Mouse (Mus musculus): ENCODE data around the gene Klhl5. TPM values are rescaled to one million over a fixed set of nuclear protein-coding genes. Genes with fewer than 3 reads are reported as not detected.

Gene Klhl5
- polyA plus RNA-seq, 1 experiment from 2014 or later = 16.5 TPM

DNA sequence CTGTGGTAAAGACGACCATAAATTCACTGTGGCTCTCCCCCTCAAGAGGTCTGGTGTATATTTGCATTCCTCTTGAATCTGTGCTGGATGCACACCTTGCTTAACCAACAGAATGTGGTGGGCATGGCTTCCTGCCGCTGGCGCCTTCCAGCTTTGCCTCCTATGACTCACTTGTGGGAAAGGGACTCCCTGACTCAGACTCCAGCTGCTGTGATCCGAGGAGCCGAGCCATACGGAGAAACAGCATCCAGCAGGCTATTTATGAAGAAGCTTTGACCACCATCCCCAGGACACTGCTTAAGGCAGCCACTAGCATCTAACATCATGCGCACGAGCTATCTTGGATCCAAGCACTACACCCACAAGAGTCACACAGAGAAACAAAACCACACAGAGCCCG is 87.1 kb downstream of the Klhl5 start:
- Histone ChIP-seq H3K27ac (ENCODE audit: low read length) (no peak overlapping the region), H3K27me3 (ENCODE audit: control insufficient read depth, insufficient read depth, low read length) (no peaks in the 10 kb centered on the region), H3K4me1 (ENCODE audit: control insufficient read depth, insufficient read depth, low read length) (no peaks in the 10 kb centered on the region), H3K9ac (replicated peaks; ENCODE audit: low read depth, low read length) (no peak overlapping the region), H3K4me2 (replicated peaks; ENCODE audit: low read depth, low read length) (no peak overlapping the region), H3K36me3 (ENCODE audit: control insufficient read depth, insufficient read depth, low read length) (no peaks in the 10 kb centered on the region), H3K4me3 (ENCODE audit: low read depth, low read length) (no peak overlapping the region), H3K9me3 (ENCODE audit: control insufficient read depth, low read depth, low read length) (0 out of 2 replicates have a peak, but pooled peaks cover 4% of the 10 kb centered on the region)
- WGBS = 86% methylated on average over 9 of the region's 9 CpGs
- ATAC-seq (ENCODE audit: insufficient number of reproducible peaks, insufficient read depth, low FRiP score, low read depth) = no peak

DNA sequence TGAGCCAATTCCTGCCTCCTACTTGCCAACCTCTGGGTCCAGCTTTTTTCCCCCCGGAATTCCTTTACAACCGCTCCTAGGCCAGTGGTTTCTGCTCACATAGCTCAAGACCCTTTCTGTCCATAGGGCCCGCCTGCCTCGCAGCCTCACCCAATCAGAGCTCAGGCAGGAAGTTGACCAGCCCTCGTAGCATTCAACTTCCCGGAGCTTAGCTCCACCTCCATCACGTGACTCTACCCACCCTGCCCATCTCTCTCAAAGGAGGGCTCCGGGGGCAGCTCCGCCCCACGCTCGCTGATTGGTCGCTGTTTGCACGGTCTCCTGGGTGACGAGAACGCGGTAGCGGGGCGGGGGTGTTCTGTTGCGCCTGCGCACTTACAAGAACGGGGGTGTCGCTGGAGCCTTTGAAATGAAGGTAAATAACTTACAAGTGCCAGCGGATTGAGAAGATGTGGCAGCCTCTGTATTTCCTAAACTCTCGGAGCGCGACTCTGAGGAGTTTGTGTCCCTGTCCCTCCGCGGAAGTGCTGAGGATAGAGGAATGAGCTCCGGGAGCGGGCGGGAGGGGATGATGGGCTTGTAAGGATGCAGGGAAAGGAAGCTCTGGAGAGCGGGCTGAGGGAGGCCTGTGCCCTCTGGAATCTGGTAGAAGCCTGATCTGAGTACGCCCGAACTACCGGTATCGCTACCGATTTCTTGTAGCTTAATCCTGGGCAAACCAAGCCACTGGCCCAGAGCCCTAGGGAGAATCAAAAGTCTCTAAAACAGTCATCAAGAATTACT is 92.2 kb downstream of the Klhl5 start, which contains the start of gene Wdr19:
Gene Wdr19 (plus strand): TSS at position 351 of the 783 bp plus-strand sequence.
- Histone ChIP-seq H3K4me3 (ENCODE audit: low read depth, low read length) (peak within 1 kb of the TSS; percentile 58), H3K4me1 (ENCODE audit: control insufficient read depth, insufficient read depth, low read length) (peaks cover 5% of the 10 kb centered on the region; the same call in 1 of the 2 replicates), H3K27me3 (ENCODE audit: control insufficient read depth, insufficient read depth, low read length) (no peaks in the 10 kb centered on the region), H3K27ac (ENCODE audit: low read length) (peak within 1 kb of the TSS; percentile 56; the same call in 1 of the 2 replicates), H3K9ac (replicated peaks; ENCODE audit: low read depth, low read length) (peak within 1 kb of the TSS; percentile 41), H3K36me3 (ENCODE audit: control insufficient read depth, insufficient read depth, low read length) (no peaks in the 10 kb centered on the region; the same call in 1 of the 2 replicates), H3K9me3 (ENCODE audit: control insufficient read depth, low read depth, low read length) (no peaks in the 10 kb centered on the region), H3K4me2 (replicated peaks; ENCODE audit: low read depth, low read length) (peak within 1 kb of the TSS; percentile 73)
- under 1% methylated on average over 37 of the region's 37 CpGs for WGBS
- peak; percentile 99 for ATAC-seq (ENCODE audit: insufficient number of reproducible peaks, insufficient read depth, low FRiP score, low read depth)

DNA sequence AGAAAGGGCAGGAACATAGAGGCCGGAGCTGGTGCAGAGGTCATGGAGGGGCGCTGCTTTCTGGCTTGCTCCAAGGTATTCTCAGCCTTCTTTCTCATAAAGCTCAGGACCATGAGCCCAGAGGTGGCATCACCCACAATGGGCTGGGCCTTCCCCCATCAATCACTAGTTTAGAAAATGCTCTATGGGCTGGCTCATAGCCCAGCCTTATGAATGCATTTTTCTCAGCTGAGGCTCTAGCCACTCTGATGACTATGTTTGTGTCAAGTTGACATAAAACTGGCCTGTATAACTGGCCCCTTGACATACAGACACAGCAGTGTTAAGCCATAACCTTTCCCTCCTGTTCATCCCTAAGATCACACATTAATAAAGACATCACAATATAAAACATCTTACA is 97.4 kb downstream of the Klhl5 start:
- Histone ChIP-seq H3K27me3 (ENCODE audit: control insufficient read depth, insufficient read depth, low read length) (no peaks in the 10 kb centered on the region), H3K9ac (replicated peaks; ENCODE audit: low read depth, low read length) (no peak overlapping the region), H3K27ac (ENCODE audit: low read length) (no peak overlapping the region), H3K4me2 (replicated peaks; ENCODE audit: low read depth, low read length) (no peak overlapping the region), H3K36me3 (ENCODE audit: control insufficient read depth, insufficient read depth, low read length) (no peaks in the 10 kb centered on the region; the same call in 1 of the 2 replicates), H3K9me3 (ENCODE audit: control insufficient read depth, low read depth, low read length) (no peaks in the 10 kb centered on the region), H3K4me3 (ENCODE audit: low read depth, low read length) (no peak overlapping the region), H3K4me1 (ENCODE audit: control insufficient read depth, insufficient read depth, low read length) (peaks cover 5% of the 10 kb centered on the region; the same call in 1 of the 2 replicates)
- ATAC-seq (ENCODE audit: insufficient number of reproducible peaks, insufficient read depth, low FRiP score, low read depth) = no peak
- WGBS = 87% methylated on average over 2 of the region's 2 CpGs

DNA sequence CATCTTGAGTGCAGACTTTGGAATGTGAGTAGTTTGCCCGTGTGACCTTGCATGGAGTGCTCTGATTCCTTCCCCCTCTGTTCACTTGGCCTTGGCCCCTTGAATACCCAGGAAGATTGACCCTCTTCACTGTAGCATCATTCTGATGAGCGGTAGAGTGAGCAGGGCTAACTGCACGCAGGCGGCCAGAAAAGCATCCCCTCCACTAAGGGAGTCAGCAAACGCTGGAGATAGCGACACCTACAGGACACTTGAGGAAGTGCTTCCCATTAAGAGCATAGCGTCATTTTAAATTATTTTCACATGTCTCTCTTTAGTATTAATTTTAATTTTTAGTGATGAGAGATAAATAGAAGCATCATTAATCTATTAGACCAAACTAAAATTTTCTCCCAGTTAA is 106.0 kb downstream of the Klhl5 start:
- no peak for ATAC-seq (ENCODE audit: insufficient number of reproducible peaks, insufficient read depth, low FRiP score, low read depth)
- no peaks in the 10 kb centered on the region for H3K27me3 ChIP-seq (ENCODE audit: control insufficient read depth, insufficient read depth, low read length)
- H3K27ac ChIP-seq (ENCODE audit: low read length) = no peak overlapping the region
- H3K4me3 ChIP-seq (ENCODE audit: low read depth, low read length) = no peak overlapping the region
- H3K36me3 ChIP-seq (ENCODE audit: control insufficient read depth, insufficient read depth, low read length) = no peaks in the 10 kb centered on the region
- 20% methylated on average over 7 of the region's 7 CpGs for WGBS
- H3K9me3 ChIP-seq (ENCODE audit: control insufficient read depth, low read depth, low read length) = no peaks in the 10 kb centered on the region
- no peak overlapping the region for H3K4me2 ChIP-seq (replicated peaks; ENCODE audit: low read depth, low read length)
- no peak overlapping the region for H3K9ac ChIP-seq (replicated peaks; ENCODE audit: low read depth, low read length)
- no peaks in the 10 kb centered on the region for H3K4me1 ChIP-seq (ENCODE audit: control insufficient read depth, insufficient read depth, low read length)

Other genes with a start within 250 kb of the Klhl5 start
- 0.91 and 1.6 TPM in 2 replicates for gene Tlr1, start 174.0 kb upstream of the Klhl5 start, polyA plus RNA-seq (2014; fragmentation: Nextera tagmentation; extraction: Ambion mirVana)
- 0.90 and 1.6 TPM in 2 replicates for gene Tlr6, start 147.4 kb upstream of the Klhl5 start, polyA plus RNA-seq (2014; fragmentation: Nextera tagmentation; extraction: Ambion mirVana)
- 50.2 and 56.0 TPM in 2 replicates for gene Fam114a1, start 137.5 kb upstream of the Klhl5 start, polyA plus RNA-seq (2014; fragmentation: Nextera tagmentation; extraction: Ambion mirVana)
- 0.56 and 0.72 TPM in 2 replicates for gene Tmem156, start 15.4 kb upstream of the Klhl5 start, polyA plus RNA-seq (2014; fragmentation: Nextera tagmentation; extraction: Ambion mirVana)
- 10.4 and 10.6 TPM in 2 replicates for gene Wdr19, start 92.2 kb downstream of the Klhl5 start, polyA plus RNA-seq (2014; fragmentation: Nextera tagmentation; extraction: Ambion mirVana)
- gene Rfc1, start 228.1 kb downstream of the Klhl5 start, polyA plus RNA-seq (2014; fragmentation: Nextera tagmentation; extraction: Ambion mirVana) = 108 and 113 TPM in 2 replicates
- 0.13 and 0.29 TPM in 2 replicates for gene Klb, start 240.8 kb downstream of the Klhl5 start, polyA plus RNA-seq (2014; fragmentation: Nextera tagmentation; extraction: Ambion mirVana)

Measured in stomach, embryonic 14.5 days (tissue).